8 mouse cellular contexts compared by ENCODE assay signal in genomic region chr1:126492206-126493071, GRCm38 (mm10).
DNase-seq lines count a peak whose midpoint lies in the region; ATAC-seq and TF ChIP-seq lines count a peak whose summit lies in the region.

No protein-coding gene starts in this region.

- peak overlapping the region; percentile 80 for H3K4me3 ChIP-seq in ES-E14 (ENCODE audit: insufficient read depth in 1 of 2, low read depth in 1 of 2, low read length in 2 of 2, poor library complexity in 1 of 2, severe bottlenecking in 1 of 2)
- H3K4me3 ChIP-seq in forebrain, embryonic 10.5 days, result peak overlapping the region; percentile 61
- H3K4me3 ChIP-seq in hindbrain, embryonic 14.5 days (replicated peaks; ENCODE audit: low read length), result peak overlapping the region; percentile 56
- H3K4me3 ChIP-seq in liver, embryonic 15.5 days (replicated peaks), result peak overlapping the region; percentile 22

- H3K4me1 ChIP-seq in ES-E14 (ENCODE audit: control insufficient read depth in 2 of 2, insufficient read depth in 2 of 2, low read length in 2 of 2, poor library complexity in 1 of 2), result no peaks in the 10 kb centered on the region
- peaks cover 38% of the 10 kb centered on the region for H3K4me1 ChIP-seq in forebrain, embryonic 10.5 days
- peaks cover 35% of the 10 kb centered on the region; the same call in 1 of the 2 replicates for H3K4me1 ChIP-seq in hindbrain, embryonic 14.5 days (replicated peaks; ENCODE audit: control insufficient read depth, insufficient read depth, low read length)
- no peaks in the 10 kb centered on the region for H3K4me1 ChIP-seq in liver, embryonic 15.5 days (replicated peaks)

- peak overlapping the region; percentile 68; the same call in 1 of the 2 replicates for H3K9ac ChIP-seq in ES-E14 (ENCODE audit: insufficient read depth, low read depth, low read length, poor library complexity, severe bottlenecking)
- peak overlapping the region; percentile 79 for H3K9ac ChIP-seq in hindbrain, embryonic 14.5 days
- no peak overlapping the region for H3K9ac ChIP-seq in liver, embryonic 15.5 days

- peak overlapping the region; percentile 93 for H3K4me2 ChIP-seq in hindbrain, embryonic 14.5 days (replicated peaks)
- H3K4me2 ChIP-seq in liver, embryonic 15.5 days, result peak overlapping the region; percentile 54

- no peak overlapping the region for H3K27ac ChIP-seq in ES-E14 (ENCODE audit: insufficient read depth, low read depth, low read length, poor library complexity, severe bottlenecking)
- peak overlapping the region; percentile 84 for H3K27ac ChIP-seq in forebrain, embryonic 10.5 days
- H3K27ac ChIP-seq in hindbrain, embryonic 14.5 days, result peak overlapping the region; percentile 40
- H3K27ac ChIP-seq in liver, embryonic 15.5 days (replicated peaks), result no peak overlapping the region

- H3K36me3 ChIP-seq in ES-E14 (ENCODE audit: control insufficient read depth, insufficient read depth, low read length, poor library complexity, severe bottlenecking), result no peaks in the 10 kb centered on the region
- H3K36me3 ChIP-seq in forebrain, embryonic 10.5 days (replicated peaks), result no peaks in the 10 kb centered on the region
- no peaks in the 10 kb centered on the region for H3K36me3 ChIP-seq in hindbrain, embryonic 14.5 days (replicated peaks; ENCODE audit: control insufficient read depth, insufficient read depth)
- H3K36me3 ChIP-seq in liver, embryonic 15.5 days (replicated peaks), result no peaks in the 10 kb centered on the region

- WGBS in forebrain, embryonic 10.5 days, result 5% methylated on average over 35 of the region's 35 CpGs
- WGBS in hindbrain, embryonic 14.5 days, result 5% methylated on average over 34 of the region's 35 CpGs
- WGBS in liver, embryonic 15.5 days (ENCODE audit: insufficient replicate concordance), result 7% methylated on average over 35 of the region's 35 CpGs

- ATAC-seq in hindbrain, embryonic 14.5 days (ENCODE audit: low FRiP score), result peak; percentile 87
- no peak for ATAC-seq in liver, embryonic 15.5 days (ENCODE audit: insufficient read depth)
- ATAC-seq in inflammation-experienced regulatory T-cells, adult 6 months, result no peak

- no peaks in the 10 kb centered on the region for H3K9me3 ChIP-seq in ES-E14 (ENCODE audit: control insufficient read depth, insufficient read depth, low read depth, low read length)
- no peaks in the 10 kb centered on the region for H3K9me3 ChIP-seq in forebrain, embryonic 10.5 days
- H3K9me3 ChIP-seq in hindbrain, embryonic 14.5 days (ENCODE audit: control insufficient read depth, low read length), result no peaks in the 10 kb centered on the region
- no peaks in the 10 kb centered on the region for H3K9me3 ChIP-seq in liver, embryonic 15.5 days (replicated peaks)

- in situ Hi-C loops in ES-E14 (cut with MboI; ENCODE audit: low sequenced_read_pairs in 2 of 2, unreplicated experiment in 2 of 2), result no loop called here

- peaks cover 68% of the 10 kb centered on the region for H3K27me3 ChIP-seq in forebrain, embryonic 10.5 days (ENCODE audit: poor library complexity, severe bottlenecking)
- no peaks in the 10 kb centered on the region for H3K27me3 ChIP-seq in hindbrain, embryonic 14.5 days (ENCODE audit: control insufficient read depth, insufficient read depth, low read length)
- no peaks in the 10 kb centered on the region; the same call in 1 of the 2 replicates for H3K27me3 ChIP-seq in liver, embryonic 15.5 days

- DNase-seq in cerebellum, postnatal 14 days, result peak; percentile 23 to 25
- no peak for DNase-seq in cerebellum, adult 11 months
- DNase-seq in ES-E14 (ENCODE audit: low read depth, low spot score), result no peak
- peak; percentile 35 for DNase-seq in forebrain, embryonic 10.5 days (ENCODE audit: extremely low spot score, low spot score)
- peak; percentile 53 for DNase-seq in hindbrain, embryonic 14.5 days (ENCODE audit: low spot score)
- DNase-seq in retina, postnatal 1 day, result peak; percentile 73

TF ChIP-seq in ES-E14, 5 proteins besides CTCF, POLR2A, EP300 and RAD21:
- no peak for TF ChIP-seq CHD2 (IDR thresholded peaks at IDR 0.05; ENCODE audit: low read depth, low read length)
- no peak for TF ChIP-seq MAFK (IDR thresholded peaks at IDR 0.05; ENCODE audit: insufficient read depth, low read depth, low read length)
- no peak for TF ChIP-seq ZC3H11A (IDR thresholded peaks at IDR 0.05; ENCODE audit: borderline replicate concordance, low read depth, low read length)
- TF ChIP-seq ZNF384 (IDR thresholded peaks at IDR 0.05; ENCODE audit: low read depth, low read length), result no peak
- TF ChIP-seq HCFC1 (IDR thresholded peaks at IDR 0.05; ENCODE audit: borderline replicate concordance, insufficient read depth, low read length), result no peak

Comparison
In these comparisons a context has a peak if more than half of its experiments do, and no peak if none do; other contexts are left out.
1. DNase-seq: peak in cerebellum, postnatal 14 days (2 of 2), forebrain, embryonic 10.5 days (single experiment), hindbrain, embryonic 14.5 days (single experiment) and retina, postnatal 1 day (single experiment); none in cerebellum, adult 11 months (single experiment) and ES-E14 (single experiment).
2. H3K27ac ChIP-seq: peak in forebrain, embryonic 10.5 days (single experiment) and hindbrain, embryonic 14.5 days (single experiment); none in ES-E14 (single experiment) and liver, embryonic 15.5 days (single experiment).
3. H3K4me3 ChIP-seq: peak in every context shown above with its lines; median percentile 80 in ES-E14; 61 in forebrain, embryonic 10.5 days; 56 in hindbrain, embryonic 14.5 days; 22 in liver, embryonic 15.5 days.